Mouse (Mus musculus): ENCODE data around the gene Pum1. TPM values are rescaled to one million over a fixed set of nuclear protein-coding genes. Genes with fewer than 3 reads are reported as not detected.
"Not testable (repeated sequence)": the region's sequence is repeated elsewhere in the genome, so short reads cannot be mapped to it uniquely, and the experiment has no call there.

Gene Pum1
- polyA plus RNA-seq, 1 experiment from 2014 or later = 49.6 TPM

DNA sequence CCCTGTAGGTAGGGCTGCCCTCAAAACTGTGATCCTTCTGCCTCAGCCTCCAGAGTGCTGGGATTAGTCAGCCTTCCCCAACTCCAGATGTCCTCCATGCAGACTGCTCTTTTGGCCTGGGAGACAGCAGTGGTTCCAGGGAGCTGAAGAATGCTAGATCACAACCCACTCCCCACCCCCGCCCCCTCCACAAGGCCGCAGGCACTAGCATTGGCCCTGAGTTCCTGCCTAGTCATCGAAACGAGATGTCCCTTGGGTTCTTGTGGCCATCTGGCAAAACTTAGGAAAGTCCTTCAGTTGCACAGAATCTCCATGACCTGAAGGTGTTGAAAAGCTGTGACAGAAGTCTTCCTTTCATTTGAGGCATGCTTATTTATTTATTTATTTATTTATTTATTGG lies 10.6 kb upstream of the Pum1 start:
- in situ Hi-C loops (cut with MboI; ENCODE audit: low pct_unique_long_range_greater_than_20kb) = no loop called here
- CTCF ChIA-PET = interaction anchor here (1.1 to 1.2 kb wide), 2 partner anchors 12 to 102 kb away, joined by 3 read pairs; no protein-coding TSS in a partner anchor
- DNase-seq (ENCODE audit: low read depth, low spot score) = no peak
- TF ChIP-seq CTCF (IDR thresholded peaks at IDR 0.05) = no peak
- H3K27me3 ChIP-seq = no peaks in the 10 kb centered on the region
- ATAC-seq = no peak
- POLR2A ChIA-PET = interaction anchor here (1.6 kb wide), 1 partner anchor 12 kb away, joined by 6 read pairs; no protein-coding TSS in a partner anchor

DNA sequence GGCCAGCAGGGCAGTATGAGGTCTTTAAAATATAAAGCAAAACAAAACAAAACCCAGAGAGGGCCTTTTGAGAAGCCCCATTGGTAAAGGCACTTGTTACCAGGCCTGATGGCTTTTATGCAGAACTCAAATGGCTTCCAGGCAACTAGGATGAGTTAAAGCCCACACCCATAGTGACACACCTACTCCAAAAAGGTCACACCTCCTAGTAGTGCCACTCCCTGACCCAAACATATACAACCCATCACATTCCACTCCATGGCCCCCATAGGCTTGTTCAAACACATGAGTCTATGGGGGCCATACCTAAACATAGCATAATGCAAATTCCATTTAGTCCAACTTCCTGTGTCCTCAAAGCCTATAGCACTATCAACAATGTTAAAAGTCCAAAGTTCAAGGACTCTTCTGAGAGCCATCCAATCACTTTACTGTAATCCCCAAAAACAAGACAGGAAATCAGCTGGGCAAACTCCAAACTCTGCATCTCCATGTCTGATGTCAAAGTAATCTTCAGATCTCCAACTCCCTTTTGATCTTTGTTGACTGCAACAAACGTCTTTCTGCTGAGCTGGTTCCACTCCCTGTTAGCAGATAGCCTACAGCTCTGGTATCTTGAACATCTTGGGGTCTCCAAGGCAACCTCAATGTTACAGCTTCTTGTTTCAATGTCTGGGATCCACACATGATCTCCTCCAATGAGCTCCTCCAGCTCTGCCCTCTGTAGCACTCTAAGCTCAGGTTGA lies 5.1 kb upstream of the Pum1 start:
- CTCF ChIA-PET = no interaction called here
- POLR2A ChIA-PET = no interaction called here
- in situ Hi-C loops (cut with MboI; ENCODE audit: low pct_unique_long_range_greater_than_20kb) = no loop called here
- H3K27me3 ChIP-seq = no peaks in the 10 kb centered on the region
- DNase-seq (ENCODE audit: low read depth, low spot score) = no peak
- TF ChIP-seq CTCF (IDR thresholded peaks at IDR 0.05) = no peak
- no peak for ATAC-seq

DNA sequence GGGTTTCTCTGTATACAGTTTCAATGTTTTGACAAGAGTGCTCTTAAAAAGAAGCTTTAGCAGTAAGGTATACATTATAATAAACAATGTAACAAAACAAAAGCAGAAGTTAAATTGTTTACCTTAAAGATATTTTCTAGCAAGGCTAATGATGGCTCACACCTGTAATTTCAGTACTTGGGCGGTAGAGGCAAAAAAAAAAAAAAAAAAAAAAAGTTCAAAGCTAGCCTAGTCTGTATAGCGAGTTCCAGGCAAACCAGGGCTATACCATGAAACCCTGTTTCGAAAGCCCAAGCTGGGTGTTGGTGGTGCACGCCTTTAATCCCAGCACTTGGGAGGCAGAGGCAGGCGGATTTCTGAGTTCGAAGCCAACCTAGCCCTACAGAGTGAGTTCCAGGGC lies 3.7 kb upstream of the Pum1 start:
- ChIA-PET CTCF (no interaction called here), POLR2A (interaction anchor here (0.6 kb wide), 1 partner anchor 101 kb away, joined by 4 read pairs; no protein-coding TSS in a partner anchor)
- no peak for ATAC-seq
- no peak for DNase-seq (ENCODE audit: low read depth, low spot score)
- no peak for TF ChIP-seq CTCF (IDR thresholded peaks at IDR 0.05)
- no peaks in the 10 kb centered on the region for H3K27me3 ChIP-seq
- in situ Hi-C loops (cut with MboI; ENCODE audit: low pct_unique_long_range_greater_than_20kb) = no loop called here

DNA sequence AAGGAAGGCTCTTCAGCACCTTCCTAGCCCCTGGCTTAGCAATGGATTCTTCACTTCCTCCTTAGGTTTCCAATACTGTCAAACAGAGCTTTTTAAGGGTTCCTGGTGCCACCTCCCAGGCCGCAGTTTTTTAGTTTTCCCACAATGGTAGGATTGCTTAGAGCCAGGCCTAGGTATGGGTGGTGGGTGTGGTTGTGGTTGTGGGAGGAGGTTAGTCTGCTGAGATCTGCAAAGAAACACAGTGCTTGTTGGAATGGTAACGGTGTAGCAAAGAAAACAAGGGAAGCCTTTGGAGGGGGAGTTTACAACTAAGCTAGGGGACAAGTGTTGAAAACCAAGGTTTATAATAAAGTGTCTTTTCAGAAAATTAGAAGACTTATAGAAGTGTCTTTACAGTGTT lies 3.0 kb upstream of the Pum1 start:
- DNase-seq (ENCODE audit: low read depth, low spot score) = no peak

DNA sequence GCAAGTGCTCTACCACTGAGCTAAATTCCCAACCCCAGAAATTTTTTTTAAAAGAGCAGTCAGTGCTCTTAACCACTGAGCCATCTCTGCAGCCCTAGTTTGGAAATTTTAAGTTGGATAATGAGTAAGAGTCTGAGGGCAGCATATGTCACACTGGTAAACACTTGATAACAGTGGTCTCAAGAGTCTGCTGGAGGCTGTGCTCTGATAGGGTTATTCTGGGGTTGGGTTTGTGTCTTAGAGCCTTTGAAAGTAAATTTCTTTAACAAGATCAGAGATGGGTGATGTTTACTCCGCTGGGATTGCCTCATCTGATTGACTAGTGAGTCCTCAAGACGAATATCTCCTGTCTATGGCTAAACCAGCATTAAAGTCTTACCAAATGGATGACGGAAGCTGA lies 2.0 kb upstream of the Pum1 start:
- DNase-seq (ENCODE audit: low read depth, low spot score) = no peak
- ChIA-PET CTCF (interaction anchor here (1.2 kb wide), 1 partner anchor 12 kb away, joined by 4 read pairs; no protein-coding TSS in a partner anchor), POLR2A (no interaction called here)
- ATAC-seq = no peak
- TF ChIP-seq CTCF (IDR thresholded peaks at IDR 0.05) = no peak
- in situ Hi-C loops (cut with MboI; ENCODE audit: low pct_unique_long_range_greater_than_20kb) = no loop called here
- no peaks in the 10 kb centered on the region for H3K27me3 ChIP-seq

More for the DNA sequence above, 3.0 kb upstream of the Pum1 start:
- no peak for TF ChIP-seq CTCF (IDR thresholded peaks at IDR 0.05)
- CTCF ChIA-PET = no interaction called here
- H3K27me3 ChIP-seq = no peaks in the 10 kb centered on the region
- POLR2A ChIA-PET = no interaction called here
- no peak for ATAC-seq
- in situ Hi-C loops (cut with MboI; ENCODE audit: low pct_unique_long_range_greater_than_20kb) = no loop called here

DNA sequence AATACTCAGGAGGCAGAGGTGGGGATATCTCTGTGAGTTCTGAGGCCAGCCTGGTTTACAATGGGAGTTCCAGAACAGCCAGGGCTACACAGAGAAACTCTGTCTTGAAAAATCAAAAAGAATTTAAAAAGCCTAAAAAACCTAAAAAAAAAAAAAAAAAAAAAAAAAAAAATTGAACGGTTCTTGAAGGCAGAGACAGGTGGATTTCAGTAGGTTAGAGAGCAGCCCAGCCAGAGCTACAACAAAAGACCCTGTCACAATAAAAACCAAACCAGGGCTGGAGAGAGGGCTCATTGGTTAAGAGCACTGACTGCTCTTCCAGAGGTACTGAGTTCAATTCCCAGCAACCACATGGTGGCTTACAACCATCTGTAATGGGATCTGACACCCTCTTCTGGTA lies 816 bp upstream of the Pum1 start:
- POLR2A ChIA-PET = interaction anchor here (0.7 kb wide), 1 partner anchor 12 kb away, joined by 3 read pairs; no protein-coding TSS in a partner anchor
- CTCF ChIA-PET; DNase-seq (ENCODE audit: low read depth, low spot score); in situ Hi-C loops (cut with MboI; ENCODE audit: low pct_unique_long_range_greater_than_20kb); ATAC-seq; H3K27me3 ChIP-seq: not testable (repeated sequence)

DNA sequence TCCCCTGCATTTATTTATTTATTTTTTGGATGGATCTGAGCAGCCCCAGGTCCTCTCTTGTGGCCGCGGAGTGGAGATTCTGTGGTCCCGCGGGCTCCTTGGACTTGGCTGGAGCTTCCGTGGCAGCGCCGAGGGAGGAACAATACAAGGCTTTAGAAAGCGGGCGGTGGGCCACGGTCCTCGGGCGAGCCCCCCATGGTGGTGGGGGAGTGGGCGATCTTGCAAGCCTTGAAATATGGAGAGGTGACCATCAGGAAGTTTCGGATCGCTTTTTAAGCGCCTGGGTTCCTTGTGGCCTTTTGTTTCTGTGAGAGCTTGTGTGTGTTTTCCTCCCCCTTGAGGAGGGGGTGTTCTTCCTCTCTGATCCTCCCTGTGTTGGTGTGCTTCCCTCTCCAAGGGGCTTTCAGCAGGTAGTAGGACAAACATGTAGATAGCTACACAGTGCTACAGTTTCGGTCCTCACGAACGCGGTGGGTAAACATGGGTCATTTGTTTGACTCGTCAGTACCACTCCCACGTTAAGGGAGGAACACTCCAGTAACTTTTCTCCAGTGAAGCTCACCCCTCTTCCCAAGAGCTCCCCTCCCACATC lies 785 bp downstream of the Pum1 start:
- in situ Hi-C loops (cut with MboI; ENCODE audit: low pct_unique_long_range_greater_than_20kb) = no loop called here
- TF ChIP-seq CTCF (IDR thresholded peaks at IDR 0.05) = no peak
- POLR2A ChIA-PET = interaction anchor here (0.6 to 1.6 kb wide), 4 partner anchors 11 to 438 kb away, joined by 3 to 6 read pairs (median 3); no protein-coding TSS in a partner anchor

DNA sequence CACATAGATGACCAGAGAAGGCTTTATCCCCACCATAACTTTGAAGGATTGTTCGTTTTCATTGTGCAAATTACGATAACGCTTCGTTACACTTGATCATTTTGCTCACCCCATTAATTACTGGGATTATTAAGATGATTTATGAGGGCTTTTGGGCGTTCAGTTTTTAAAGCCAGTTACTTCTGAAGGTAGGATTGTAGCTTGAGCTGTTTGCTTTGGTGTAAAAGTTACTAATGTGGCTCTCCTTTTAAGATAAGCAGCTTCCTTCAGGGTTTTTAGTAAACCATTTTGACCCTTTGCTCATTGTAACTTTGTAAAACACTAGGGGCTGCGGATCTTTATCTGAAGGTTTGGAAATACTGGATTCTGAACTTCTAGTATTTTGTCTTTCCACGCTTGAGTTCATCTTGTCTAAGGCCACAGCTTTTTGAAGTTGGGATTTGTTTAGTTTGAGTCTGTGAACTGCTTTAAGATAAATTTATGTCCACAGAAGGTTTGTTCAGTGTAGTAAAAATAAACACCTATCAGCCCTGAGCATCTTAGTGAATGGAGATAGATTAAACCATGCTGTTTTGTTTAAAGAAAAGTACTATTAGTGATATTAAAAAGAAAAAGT lies 1.4 kb downstream of the Pum1 start:
- no peaks in the 10 kb centered on the region for H3K27me3 ChIP-seq
- POLR2A ChIA-PET = interaction anchor here (0.6 to 1.6 kb wide), 4 partner anchors 12 to 439 kb away, joined by 3 to 6 read pairs (median 3); no protein-coding TSS in a partner anchor
- CTCF ChIA-PET = interaction anchor here (0.7 kb wide), 1 partner anchor 11 kb away, joined by 3 read pairs; no protein-coding TSS in a partner anchor
- DNase-seq (ENCODE audit: low read depth, low spot score) = no peak
- ATAC-seq = no peak
- TF ChIP-seq CTCF (IDR thresholded peaks at IDR 0.05) = no peak
- in situ Hi-C loops (cut with MboI; ENCODE audit: low pct_unique_long_range_greater_than_20kb) = no loop called here

More for the DNA sequence above, 785 bp downstream of the Pum1 start:
- DNase-seq (ENCODE audit: low read depth, low spot score) (no peak), ATAC-seq (no peak)
- no peaks in the 10 kb centered on the region for H3K27me3 ChIP-seq
- CTCF ChIA-PET = interaction anchor here (0.7 kb wide), 1 partner anchor 11 kb away, joined by 3 read pairs; no protein-coding TSS in a partner anchor

DNA sequence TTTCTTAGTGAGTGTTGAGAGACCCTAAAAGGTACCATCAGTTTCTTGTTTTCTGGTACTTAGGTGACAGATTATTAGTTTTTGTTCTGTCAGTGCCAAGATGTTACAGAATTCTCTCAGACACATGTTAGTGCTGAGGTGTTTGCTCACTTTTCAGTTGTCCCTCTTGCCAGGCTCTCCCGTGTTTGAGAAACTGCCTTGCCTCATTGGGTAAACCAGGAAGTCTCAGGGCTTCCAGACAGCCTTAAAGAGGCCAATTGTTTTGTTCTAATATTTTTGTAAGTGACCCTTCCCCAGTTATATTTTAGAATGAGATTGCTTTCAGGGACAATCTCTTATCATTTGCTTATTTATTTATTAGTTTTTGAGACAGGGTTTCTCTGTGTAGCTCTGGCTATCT lies 2.1 kb downstream of the Pum1 start:
- no peak for TF ChIP-seq CTCF (IDR thresholded peaks at IDR 0.05)
- in situ Hi-C loops (cut with MboI; ENCODE audit: low pct_unique_long_range_greater_than_20kb) = no loop called here
- no peaks in the 10 kb centered on the region for H3K27me3 ChIP-seq
- no peak for DNase-seq (ENCODE audit: low read depth, low spot score)
- ChIA-PET CTCF (no interaction called here), POLR2A (interaction anchor here (1.6 kb wide), 1 partner anchor 13 kb away, joined by 6 read pairs; no protein-coding TSS in a partner anchor)
- ATAC-seq = no peak

DNA sequence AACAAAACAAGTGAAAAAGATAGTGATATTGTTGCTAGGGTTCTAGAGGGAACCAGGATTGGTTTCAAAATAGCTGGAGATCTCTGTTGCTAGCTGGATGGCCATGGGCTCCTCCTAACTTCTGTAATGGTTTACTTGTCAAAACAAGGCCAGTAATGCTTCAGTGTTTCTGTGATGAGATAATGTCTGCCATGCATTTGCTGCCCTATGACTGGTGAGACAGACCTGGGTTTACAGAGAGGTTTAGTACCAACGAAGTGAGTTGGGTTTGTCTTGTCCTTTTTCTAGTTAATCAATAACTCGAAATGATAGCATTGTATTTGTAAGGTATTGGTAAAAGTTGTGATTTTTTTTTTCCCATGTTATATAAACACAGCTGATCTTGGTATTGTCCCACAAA lies 4.6 kb downstream of the Pum1 start:
- ATAC-seq (no peak), DNase-seq (ENCODE audit: low read depth, low spot score) (no peak)
- in situ Hi-C loops (cut with MboI; ENCODE audit: low pct_unique_long_range_greater_than_20kb) = no loop called here
- ChIA-PET CTCF (interaction anchor here (1.0 to 1.1 kb wide), 2 partner anchors 10 to 47 kb away, joined by 3 read pairs; no protein-coding TSS in a partner anchor), POLR2A (interaction anchor here (0.6 kb wide), 1 partner anchor 29 kb away, joined by 3 read pairs; no protein-coding TSS in a partner anchor)
- no peaks in the 10 kb centered on the region for H3K27me3 ChIP-seq
- no peak for TF ChIP-seq CTCF (IDR thresholded peaks at IDR 0.05)

Measured in Patski (cell line).